Mouse (Mus musculus): ENCODE data around the gene Arhgap23. TPM values are rescaled to one million over a fixed set of nuclear protein-coding genes. Genes with fewer than 3 reads are reported as not detected.

Gene Arhgap23
- polyA plus RNA-seq, 1 experiment: 14.9 TPM

- no peaks in the 10 kb centered on the region for H3K27me3 ChIP-seq (replicated peaks; ENCODE audit: control insufficient read depth, insufficient read depth, low read length)
- no peak overlapping the region for H3K27ac ChIP-seq (ENCODE audit: insufficient read depth, low read depth, low read length)
- no peak overlapping the region for H3K4me3 ChIP-seq (ENCODE audit: insufficient read depth, low read depth, low read length)
- WGBS: 70% methylated on average over 3 of the region's 3 CpGs
- no peaks in the 10 kb centered on the region for H3K36me3 ChIP-seq (ENCODE audit: control insufficient read depth, insufficient read depth, low read length)
- no peak for TF ChIP-seq CTCF (conservative IDR thresholded peaks at IDR 0.05; ENCODE audit: insufficient read depth, insufficient read length, low read depth, low read length)
- TF ChIP-seq POLR2A (IDR thresholded peaks at IDR 0.05; ENCODE audit: low read depth, low read length): no peak
- DNase-seq: no peak
- H3K4me1 ChIP-seq (ENCODE audit: control insufficient read depth, insufficient read depth, low read length): peaks cover 6% of the 10 kb centered on the region; the same call in 1 of the 2 replicates
Measured at GRCm38 (mm10) chr11:97424802-97425201, 9.5 kb downstream of the Arhgap23 start.

- H3K27ac ChIP-seq (ENCODE audit: insufficient read depth, low read depth, low read length): no peak overlapping the region
- H3K27me3 ChIP-seq (replicated peaks; ENCODE audit: control insufficient read depth, insufficient read depth, low read length): no peaks in the 10 kb centered on the region
- H3K4me3 ChIP-seq (ENCODE audit: insufficient read depth, low read depth, low read length): peak overlapping the region; percentile 13; the same call in 1 of the 2 replicates
- TF ChIP-seq POLR2A (IDR thresholded peaks at IDR 0.05; ENCODE audit: low read depth, low read length) (no peak), CTCF (conservative IDR thresholded peaks at IDR 0.05; ENCODE audit: insufficient read depth, insufficient read length, low read depth, low read length) (no peak)
- peak; percentile 89 for DNase-seq
- peaks cover 6% of the 10 kb centered on the region; the same call in 1 of the 2 replicates for H3K4me1 ChIP-seq (ENCODE audit: control insufficient read depth, insufficient read depth, low read length)
- no peaks in the 10 kb centered on the region for H3K36me3 ChIP-seq (ENCODE audit: control insufficient read depth, insufficient read depth, low read length)
- 3% methylated on average over 32 of the region's 32 CpGs for WGBS
Measured at GRCm38 (mm10) chr11:97427794-97428725, 12.7 kb downstream of the Arhgap23 start.

DNA sequence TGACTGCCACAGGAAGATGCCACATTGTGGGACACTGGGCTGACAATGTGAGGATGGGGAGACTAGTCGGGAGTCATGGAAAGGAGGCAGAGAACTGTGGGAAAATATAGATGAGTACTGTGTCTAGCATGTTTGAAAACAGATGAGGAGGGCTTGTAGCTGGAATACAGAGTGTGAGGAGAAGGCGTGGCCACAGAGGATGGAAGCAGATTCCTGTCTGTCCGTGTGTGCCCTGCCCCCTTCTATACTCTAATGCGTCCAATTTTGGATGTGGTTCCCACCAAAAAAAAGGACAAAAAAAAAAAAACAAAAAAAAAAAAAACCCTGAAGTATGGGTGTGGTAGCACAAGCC is 13.4 kb downstream of the Arhgap23 start:
- no peak overlapping the region for H3K4me3 ChIP-seq (ENCODE audit: insufficient read depth, low read depth, low read length)
- no peaks in the 10 kb centered on the region for H3K27me3 ChIP-seq (replicated peaks; ENCODE audit: control insufficient read depth, insufficient read depth, low read length)
- WGBS: 52% methylated on average over 4 of the region's 4 CpGs
- H3K36me3 ChIP-seq (ENCODE audit: control insufficient read depth, insufficient read depth, low read length): no peaks in the 10 kb centered on the region
- TF ChIP-seq POLR2A (IDR thresholded peaks at IDR 0.05; ENCODE audit: low read depth, low read length): no peak
- TF ChIP-seq CTCF (conservative IDR thresholded peaks at IDR 0.05; ENCODE audit: insufficient read depth, insufficient read length, low read depth, low read length): no peak
- H3K4me1 ChIP-seq (ENCODE audit: control insufficient read depth, insufficient read depth, low read length): peaks cover 6% of the 10 kb centered on the region; the same call in 1 of the 2 replicates
- no peak overlapping the region for H3K27ac ChIP-seq (ENCODE audit: insufficient read depth, low read depth, low read length)
- no peak for DNase-seq

DNA sequence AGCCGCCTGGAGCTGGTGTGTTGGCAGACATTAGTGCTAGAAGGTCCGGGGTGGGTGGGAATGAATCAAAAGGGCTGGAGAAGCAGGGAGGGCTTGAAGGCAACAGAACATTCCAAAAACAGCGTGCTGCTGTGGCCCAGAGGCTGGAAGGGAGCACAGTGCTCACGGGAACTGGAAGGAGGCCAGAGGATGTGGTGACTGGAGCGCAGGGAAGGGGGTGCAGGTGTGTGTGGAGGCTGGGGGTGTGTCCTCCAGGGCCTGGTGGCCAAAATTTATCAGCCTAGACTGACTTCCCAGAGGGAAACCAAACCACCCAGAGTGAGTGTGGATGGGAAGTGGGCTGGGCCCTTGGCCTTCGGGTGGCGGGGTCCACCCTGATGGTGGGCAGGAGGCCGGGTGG is 14.3 kb downstream of the Arhgap23 start:
- no peaks in the 10 kb centered on the region for H3K36me3 ChIP-seq (ENCODE audit: control insufficient read depth, insufficient read depth, low read length)
- peaks cover 7% of the 10 kb centered on the region; the same call in 1 of the 2 replicates for H3K4me1 ChIP-seq (ENCODE audit: control insufficient read depth, insufficient read depth, low read length)
- no peak overlapping the region for H3K4me3 ChIP-seq (ENCODE audit: insufficient read depth, low read depth, low read length)
- WGBS: 67% methylated on average over 8 of the region's 8 CpGs
- H3K27me3 ChIP-seq (replicated peaks; ENCODE audit: control insufficient read depth, insufficient read depth, low read length): no peaks in the 10 kb centered on the region
- no peak overlapping the region for H3K27ac ChIP-seq (ENCODE audit: insufficient read depth, low read depth, low read length)
- TF ChIP-seq CTCF (conservative IDR thresholded peaks at IDR 0.05; ENCODE audit: insufficient read depth, insufficient read length, low read depth, low read length) (no peak), POLR2A (IDR thresholded peaks at IDR 0.05; ENCODE audit: low read depth, low read length) (no peak)
- DNase-seq: no peak

- DNase-seq: peak; percentile 65
- Histone ChIP-seq H3K36me3 (ENCODE audit: control insufficient read depth, insufficient read depth, low read length) (no peaks in the 10 kb centered on the region), H3K4me3 (ENCODE audit: insufficient read depth, low read depth, low read length) (no peak overlapping the region), H3K27me3 (replicated peaks; ENCODE audit: control insufficient read depth, insufficient read depth, low read length) (no peaks in the 10 kb centered on the region), H3K27ac (ENCODE audit: insufficient read depth, low read depth, low read length) (no peak overlapping the region), H3K4me1 (ENCODE audit: control insufficient read depth, insufficient read depth, low read length) (peaks cover 19% of the 10 kb centered on the region)
- TF ChIP-seq POLR2A (IDR thresholded peaks at IDR 0.05; ENCODE audit: low read depth, low read length) (no peak), CTCF (conservative IDR thresholded peaks at IDR 0.05; ENCODE audit: insufficient read depth, insufficient read length, low read depth, low read length) (peak; percentile 96)
- 12% methylated on average over 3 of the region's 3 CpGs for WGBS
Measured at GRCm38 (mm10) chr11:97432015-97432414, 16.7 kb downstream of the Arhgap23 start.

DNA sequence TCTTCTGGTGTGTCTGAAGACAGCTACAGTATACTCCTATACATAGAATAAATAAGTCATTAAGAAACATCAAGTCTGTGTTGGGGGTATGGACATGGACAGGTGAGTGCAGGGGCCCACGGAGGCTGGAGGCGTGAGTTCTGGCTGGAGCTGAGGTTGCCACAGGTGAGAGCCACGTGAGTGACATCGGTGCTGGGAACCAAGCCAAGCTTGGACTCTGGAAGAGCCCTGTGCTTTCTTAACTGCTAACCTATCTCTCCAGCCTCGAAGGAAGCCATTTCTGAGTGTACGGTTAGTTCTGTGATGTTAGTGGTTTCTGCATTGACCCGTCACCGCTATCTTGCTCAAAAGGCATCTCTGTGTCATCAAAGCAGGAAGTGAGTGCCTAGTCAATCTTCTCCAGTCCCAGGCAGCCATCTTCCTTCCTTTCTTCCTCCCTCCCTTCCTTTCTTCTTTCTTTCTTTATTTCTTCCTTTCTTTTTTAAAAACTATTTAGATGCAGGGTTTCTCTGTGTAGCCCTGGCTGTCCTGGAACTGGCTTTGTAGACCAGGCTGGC is 17.7 kb downstream of the Arhgap23 start:
- peaks cover 21% of the 10 kb centered on the region for H3K4me1 ChIP-seq (ENCODE audit: control insufficient read depth, insufficient read depth, low read length)
- H3K27me3 ChIP-seq (replicated peaks; ENCODE audit: control insufficient read depth, insufficient read depth, low read length): no peaks in the 10 kb centered on the region
- H3K27ac ChIP-seq (ENCODE audit: insufficient read depth, low read depth, low read length): no peak overlapping the region
- H3K4me3 ChIP-seq (ENCODE audit: insufficient read depth, low read depth, low read length): no peak overlapping the region
- no peaks in the 10 kb centered on the region for H3K36me3 ChIP-seq (ENCODE audit: control insufficient read depth, insufficient read depth, low read length)
- TF ChIP-seq POLR2A (IDR thresholded peaks at IDR 0.05; ENCODE audit: low read depth, low read length): no peak
- TF ChIP-seq CTCF (conservative IDR thresholded peaks at IDR 0.05; ENCODE audit: insufficient read depth, insufficient read length, low read depth, low read length): no peak
- peak; percentile 60 for DNase-seq
- 39% methylated on average over 8 of the region's 8 CpGs for WGBS

DNA sequence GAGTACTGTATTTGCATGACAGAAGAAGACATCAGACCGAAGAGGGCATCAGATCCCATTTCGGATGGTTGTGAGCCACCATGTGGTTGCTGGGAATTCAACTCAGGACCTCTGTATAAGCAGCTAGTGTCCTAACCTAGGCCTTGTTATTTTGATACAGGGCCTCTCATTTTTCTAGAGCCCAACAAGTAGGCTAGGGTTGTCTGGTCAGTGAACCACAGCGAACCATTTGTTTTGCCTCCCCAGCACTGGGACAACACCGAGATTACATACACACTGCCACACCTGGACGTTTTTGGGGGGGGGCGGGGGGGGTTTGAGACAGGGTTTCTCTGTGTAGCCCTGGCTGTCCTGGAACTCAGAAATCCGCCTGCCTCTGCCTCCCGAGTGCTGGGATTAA is 18.8 kb downstream of the Arhgap23 start:
- TF ChIP-seq POLR2A (IDR thresholded peaks at IDR 0.05; ENCODE audit: low read depth, low read length) (no peak), CTCF (conservative IDR thresholded peaks at IDR 0.05; ENCODE audit: insufficient read depth, insufficient read length, low read depth, low read length) (no peak)
- H3K36me3 ChIP-seq (ENCODE audit: control insufficient read depth, insufficient read depth, low read length): no peaks in the 10 kb centered on the region
- H3K27ac ChIP-seq (ENCODE audit: insufficient read depth, low read depth, low read length): no peak overlapping the region
- 78% methylated on average over 8 of the region's 8 CpGs for WGBS
- DNase-seq: no peak
- H3K4me1 ChIP-seq (ENCODE audit: control insufficient read depth, insufficient read depth, low read length): peaks cover 22% of the 10 kb centered on the region
- H3K27me3 ChIP-seq (replicated peaks; ENCODE audit: control insufficient read depth, insufficient read depth, low read length): no peaks in the 10 kb centered on the region
- H3K4me3 ChIP-seq (ENCODE audit: insufficient read depth, low read depth, low read length): no peak overlapping the region

Measured in kidney, adult 2 months (tissue).